Mouse (Mus musculus): ENCODE measurements around the gene Aplp2. TPM values are rescaled to one million over a fixed set of nuclear protein-coding genes. Genes with fewer than 3 reads are reported as not detected.

The Aplp2 gene
- total and polyA plus RNA-seq, 3 experiments: 285 to 413 (median 294) TPM

DNA sequence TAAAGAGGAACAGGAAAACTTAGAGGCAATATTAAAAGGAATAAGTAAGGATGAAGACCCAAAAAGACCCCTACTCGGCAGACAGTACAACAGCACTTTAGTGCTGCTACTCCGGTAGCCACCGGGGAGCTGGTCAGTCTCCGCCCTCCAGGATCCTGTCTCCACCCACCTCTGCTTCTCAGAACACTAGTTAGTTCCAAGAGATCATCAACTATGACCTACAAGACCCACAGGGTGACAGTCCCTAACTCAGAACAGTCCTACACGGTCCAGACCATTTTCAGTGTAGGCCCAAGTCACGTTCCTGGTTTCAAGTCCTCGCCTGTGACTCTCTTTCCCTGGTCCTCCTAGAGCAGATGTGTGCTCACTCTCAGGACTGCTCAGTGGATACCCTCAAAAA is 20.1 kb downstream of the Aplp2 start:
- Histone ChIP-seq H3K9ac (ENCODE audit: low read depth, low read length) (no peak overlapping the region), H3K4me1 (ENCODE audit: control insufficient read depth, insufficient read depth, low read length) (peaks cover 4% of the 10 kb centered on the region), H3K4me3 (no peak overlapping the region), H3K79me2 (replicated peaks; ENCODE audit: control insufficient read depth, insufficient read depth, low read length) (peaks cover 10% of the 10 kb centered on the region; the same call in 1 of the 2 replicates), H3K27ac (no peak overlapping the region), H3K27me3 (ENCODE audit: control insufficient read depth, insufficient read depth, low read length) (no peaks in the 10 kb centered on the region), H3K36me3 (ENCODE audit: control insufficient read depth, insufficient read depth, low read length) (peaks cover 2% of the 10 kb centered on the region; the same call in 1 of the 2 replicates)
- DNase-seq: no peak
- TF ChIP-seq CTCF (IDR thresholded peaks at IDR 0.05) (no peak), POLR2A (IDR thresholded peaks at IDR 0.05; ENCODE audit: insufficient read depth, low read depth, low read length) (no peak), EP300 (IDR thresholded peaks at IDR 0.05; ENCODE audit: insufficient read depth, low read depth, low read length) (no peak)
- 57% methylated on average over 7 of the region's 7 CpGs for WGBS
- intact Hi-C loops (cut with DNase I): no loop called here

DNA sequence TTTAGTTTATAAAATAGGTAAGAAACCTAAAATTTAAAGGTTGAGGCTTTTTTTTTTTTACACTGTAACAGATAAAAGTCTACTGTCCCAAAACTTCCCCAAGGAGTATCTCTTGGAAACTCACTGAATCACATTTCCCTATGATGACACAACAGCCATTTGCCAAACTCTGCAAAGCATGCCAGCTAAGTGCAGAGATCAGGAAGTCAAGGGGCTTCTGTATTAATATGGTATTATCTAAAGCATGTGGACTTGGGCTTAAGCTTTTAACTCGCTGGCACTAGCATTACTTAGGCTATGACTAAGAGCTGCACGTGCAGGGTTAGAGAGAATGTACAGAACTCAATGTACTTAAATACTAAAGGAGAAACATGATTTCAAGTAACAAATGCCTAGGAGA is 22.4 kb downstream of the Aplp2 start:
- TF ChIP-seq CTCF (IDR thresholded peaks at IDR 0.05): no peak
- TF ChIP-seq EP300 (IDR thresholded peaks at IDR 0.05; ENCODE audit: insufficient read depth, low read depth, low read length): no peak
- TF ChIP-seq POLR2A (IDR thresholded peaks at IDR 0.05; ENCODE audit: insufficient read depth, low read depth, low read length): no peak
- no peak overlapping the region for H3K4me3 ChIP-seq
- intact Hi-C loops (cut with DNase I): loop anchor here (2.0 kb wide), 1 partner anchor 14 kb away; no protein-coding TSS in a partner anchor
- peaks cover 2% of the 10 kb centered on the region; the same call in 1 of the 2 replicates for H3K36me3 ChIP-seq (ENCODE audit: control insufficient read depth, insufficient read depth, low read length)
- H3K79me2 ChIP-seq (replicated peaks; ENCODE audit: control insufficient read depth, insufficient read depth, low read length): peaks cover 8% of the 10 kb centered on the region; the same call in 1 of the 2 replicates
- DNase-seq: no peak
- H3K4me1 ChIP-seq (ENCODE audit: control insufficient read depth, insufficient read depth, low read length): peaks cover 4% of the 10 kb centered on the region
- no peak overlapping the region for H3K9ac ChIP-seq (ENCODE audit: low read depth, low read length)
- WGBS: 29% methylated on average over 2 of the region's 2 CpGs
- no peak overlapping the region for H3K27ac ChIP-seq
- no peaks in the 10 kb centered on the region for H3K27me3 ChIP-seq (ENCODE audit: control insufficient read depth, insufficient read depth, low read length)

DNA sequence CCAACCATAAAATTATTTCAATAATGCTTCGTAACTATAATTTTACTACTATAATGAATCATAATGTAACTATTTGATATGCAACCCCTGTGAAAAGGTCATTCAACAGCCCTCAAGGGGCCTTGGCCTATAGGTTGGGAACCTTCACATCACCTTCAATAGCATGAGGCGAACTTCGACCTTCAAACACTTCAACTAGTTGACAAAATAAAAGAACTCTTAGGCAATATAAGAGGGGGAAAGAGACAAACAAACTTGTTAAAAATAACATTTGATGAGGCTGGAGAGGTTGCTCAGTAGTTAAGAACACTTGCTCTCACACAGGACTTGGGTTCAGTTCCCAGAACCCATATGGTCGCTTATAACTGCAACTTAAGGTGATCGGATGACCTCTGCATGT is 27.2 kb downstream of the Aplp2 start:
- no peak overlapping the region for H3K4me3 ChIP-seq
- intact Hi-C loops (cut with DNase I): no loop called here
- 98% methylated on average over 5 of the region's 5 CpGs for WGBS
- H3K4me1 ChIP-seq (ENCODE audit: control insufficient read depth, insufficient read depth, low read length): peaks cover 13% of the 10 kb centered on the region
- H3K79me2 ChIP-seq (replicated peaks; ENCODE audit: control insufficient read depth, insufficient read depth, low read length): peaks cover 10% of the 10 kb centered on the region
- H3K27me3 ChIP-seq (ENCODE audit: control insufficient read depth, insufficient read depth, low read length): no peaks in the 10 kb centered on the region
- no peak for DNase-seq
- H3K27ac ChIP-seq: no peak overlapping the region
- TF ChIP-seq EP300 (IDR thresholded peaks at IDR 0.05; ENCODE audit: insufficient read depth, low read depth, low read length) (no peak), CTCF (IDR thresholded peaks at IDR 0.05) (no peak), POLR2A (IDR thresholded peaks at IDR 0.05; ENCODE audit: insufficient read depth, low read depth, low read length) (no peak)
- peaks cover 11% of the 10 kb centered on the region for H3K36me3 ChIP-seq (ENCODE audit: control insufficient read depth, insufficient read depth, low read length)
- H3K9ac ChIP-seq (ENCODE audit: low read depth, low read length): no peak overlapping the region

DNA sequence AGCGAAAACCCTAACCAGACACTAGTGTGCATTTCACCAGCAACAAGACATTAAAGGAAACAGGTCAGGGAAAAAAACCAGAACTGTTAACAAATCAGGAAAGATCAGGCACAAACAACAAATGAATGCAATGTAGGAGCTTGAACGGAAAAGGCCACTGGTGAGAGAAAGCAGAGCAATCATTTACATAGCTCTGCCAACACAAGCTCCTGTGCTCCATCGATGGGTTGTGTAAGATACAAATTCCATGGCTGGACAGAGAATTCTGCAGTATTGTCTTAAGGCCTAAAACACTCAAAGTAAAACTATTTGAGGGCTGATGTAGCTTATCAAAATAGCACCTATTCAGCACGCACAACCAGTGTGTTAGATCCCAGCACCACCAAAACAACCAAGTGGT is 28.6 kb downstream of the Aplp2 start:
- 44% methylated on average over 4 of the region's 4 CpGs for WGBS
- H3K4me3 ChIP-seq: no peak overlapping the region
- peaks cover 9% of the 10 kb centered on the region for H3K79me2 ChIP-seq (replicated peaks; ENCODE audit: control insufficient read depth, insufficient read depth, low read length)
- H3K27me3 ChIP-seq (ENCODE audit: control insufficient read depth, insufficient read depth, low read length): no peaks in the 10 kb centered on the region
- H3K9ac ChIP-seq (ENCODE audit: low read depth, low read length): no peak overlapping the region
- DNase-seq: no peak
- TF ChIP-seq POLR2A (IDR thresholded peaks at IDR 0.05; ENCODE audit: insufficient read depth, low read depth, low read length): no peak
- H3K36me3 ChIP-seq (ENCODE audit: control insufficient read depth, insufficient read depth, low read length): peaks cover 9% of the 10 kb centered on the region
- intact Hi-C loops (cut with DNase I): no loop called here
- H3K4me1 ChIP-seq (ENCODE audit: control insufficient read depth, insufficient read depth, low read length): peaks cover 13% of the 10 kb centered on the region
- no peak overlapping the region for H3K27ac ChIP-seq

DNA sequence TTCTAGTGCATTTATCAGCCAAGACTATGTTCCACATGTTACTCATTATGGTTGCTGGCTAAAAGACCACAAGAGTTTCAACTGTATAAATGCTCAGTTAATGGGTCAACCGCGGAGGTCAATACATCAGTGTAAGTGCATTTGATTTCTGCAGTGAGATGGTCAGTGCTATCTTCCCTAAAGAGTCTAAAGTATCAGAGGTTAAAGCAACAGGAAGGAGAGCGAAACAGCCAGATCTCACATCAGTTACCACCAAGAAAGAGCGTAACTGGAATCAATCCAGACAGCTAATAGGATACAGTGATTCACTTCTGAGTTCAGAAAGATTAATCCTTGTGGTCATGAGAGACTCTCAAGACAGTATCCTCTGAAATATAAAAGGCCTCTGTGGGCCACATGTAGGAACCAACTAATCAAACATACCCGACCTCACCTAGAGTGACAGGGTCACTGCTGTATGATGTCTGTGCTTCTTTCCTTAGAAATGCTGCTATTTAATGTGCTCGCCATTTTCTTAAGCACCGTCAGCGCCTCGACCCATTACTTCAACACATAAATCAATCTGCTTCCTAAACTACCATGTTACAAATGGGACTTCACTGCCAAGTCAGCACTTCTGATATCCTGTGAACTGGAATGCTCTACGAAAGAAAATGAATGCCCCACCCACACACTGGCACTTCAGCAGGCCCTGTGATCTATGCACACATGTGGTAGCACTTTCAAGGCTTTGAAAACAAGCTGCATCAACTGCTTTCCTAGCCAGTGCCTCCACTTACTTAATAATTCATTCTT is 30.1 kb downstream of the Aplp2 start:
- DNase-seq: no peak
- no peak for TF ChIP-seq POLR2A (IDR thresholded peaks at IDR 0.05; ENCODE audit: insufficient read depth, low read depth, low read length)
- no peak for TF ChIP-seq EP300 (IDR thresholded peaks at IDR 0.05; ENCODE audit: insufficient read depth, low read depth, low read length)
- no peak for TF ChIP-seq CTCF (IDR thresholded peaks at IDR 0.05)
- peaks cover 23% of the 10 kb centered on the region for H3K4me1 ChIP-seq (ENCODE audit: control insufficient read depth, insufficient read depth, low read length)
- no peaks in the 10 kb centered on the region for H3K27me3 ChIP-seq (ENCODE audit: control insufficient read depth, insufficient read depth, low read length)
- H3K27ac ChIP-seq: no peak overlapping the region
- peaks cover 9% of the 10 kb centered on the region for H3K79me2 ChIP-seq (replicated peaks; ENCODE audit: control insufficient read depth, insufficient read depth, low read length)
- H3K9ac ChIP-seq (ENCODE audit: low read depth, low read length): no peak overlapping the region
- peaks cover 21% of the 10 kb centered on the region for H3K36me3 ChIP-seq (ENCODE audit: control insufficient read depth, insufficient read depth, low read length)
- intact Hi-C loops (cut with DNase I): loop anchor here (2.0 kb wide), 1 partner anchor 19 kb away; no protein-coding TSS in a partner anchor
- 60% methylated on average over 10 of the region's 10 CpGs for WGBS
- H3K4me3 ChIP-seq: no peak overlapping the region

DNA sequence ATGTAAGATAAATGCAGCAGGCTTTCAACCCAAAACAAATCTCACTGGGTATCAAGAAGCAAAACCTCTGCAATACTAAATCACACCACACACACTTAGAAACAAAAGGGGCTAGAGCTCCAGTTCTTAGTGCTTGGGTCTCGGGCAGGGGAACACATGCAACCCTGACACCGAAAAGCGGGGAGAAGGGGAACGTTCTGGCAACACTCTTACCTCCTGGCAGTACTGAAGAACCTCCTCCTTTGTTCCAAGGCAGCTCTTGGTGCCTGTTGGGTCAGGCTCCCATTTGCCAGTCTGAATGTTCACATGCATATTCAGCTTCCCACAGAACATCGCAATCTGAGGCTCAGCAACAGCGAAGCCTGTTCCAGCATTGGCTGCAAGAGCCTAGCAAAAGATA is 33.9 kb downstream of the Aplp2 start:
- TF ChIP-seq POLR2A (IDR thresholded peaks at IDR 0.05; ENCODE audit: insufficient read depth, low read depth, low read length): no peak
- TF ChIP-seq EP300 (IDR thresholded peaks at IDR 0.05; ENCODE audit: insufficient read depth, low read depth, low read length): no peak
- TF ChIP-seq CTCF (IDR thresholded peaks at IDR 0.05): no peak
- peaks cover 23% of the 10 kb centered on the region for H3K36me3 ChIP-seq (ENCODE audit: control insufficient read depth, insufficient read depth, low read length)
- no peaks in the 10 kb centered on the region for H3K27me3 ChIP-seq (ENCODE audit: control insufficient read depth, insufficient read depth, low read length)
- no peak overlapping the region for H3K4me3 ChIP-seq
- H3K27ac ChIP-seq: no peak overlapping the region
- peaks cover 7% of the 10 kb centered on the region for H3K79me2 ChIP-seq (replicated peaks; ENCODE audit: control insufficient read depth, insufficient read depth, low read length)
- intact Hi-C loops (cut with DNase I): loop anchor here (5.0 kb wide), 1 partner anchor 35 kb away; the partner anchor contains the start of gene Aplp2
- no peak overlapping the region for H3K9ac ChIP-seq (ENCODE audit: low read depth, low read length)
- 78% methylated on average over 6 of the region's 6 CpGs for WGBS
- no peak for DNase-seq
- peaks cover 28% of the 10 kb centered on the region for H3K4me1 ChIP-seq (ENCODE audit: control insufficient read depth, insufficient read depth, low read length)

Measured in heart, adult 2 months (tissue).